Mouse (Mus musculus) urinary bladder, postnatal 36 days (tissue): ENCODE data around the gene Gm3415.
"Not testable (repeated sequence)": the region's sequence is repeated elsewhere in the genome, so short reads cannot be mapped to it uniquely, and the experiment has no call there.

Source experiments
- DNase-seq, 2 experiments: peaks; one replicate each; pipeline ENCODE4 v3.0.0; 2022; ENCODE audit warnings: low spot score in 2 of 2, mixed read lengths in 1 of 2

Gene Gm3415

DNA sequence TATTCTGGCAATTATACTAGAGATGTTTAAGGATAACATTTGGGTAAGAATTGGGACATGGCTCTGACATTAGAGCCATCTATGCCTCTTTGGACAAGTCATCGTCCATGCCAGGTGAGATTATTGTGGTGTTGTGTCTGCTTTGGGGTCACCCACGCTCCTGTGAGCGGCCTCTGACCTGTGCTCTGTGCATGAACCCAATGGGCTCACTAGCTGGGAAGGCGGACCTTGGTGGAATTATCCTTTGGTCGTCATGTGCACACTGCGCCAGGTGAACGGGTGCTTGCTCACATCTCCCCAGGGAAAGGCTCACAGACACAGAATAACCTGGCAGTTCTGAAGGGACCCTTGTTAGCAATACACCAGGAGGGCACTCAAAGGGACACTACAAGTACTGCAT lies 43.3 kb downstream of the Gm3415 start:
- not testable (repeated sequence) for DNase-seq

DNA sequence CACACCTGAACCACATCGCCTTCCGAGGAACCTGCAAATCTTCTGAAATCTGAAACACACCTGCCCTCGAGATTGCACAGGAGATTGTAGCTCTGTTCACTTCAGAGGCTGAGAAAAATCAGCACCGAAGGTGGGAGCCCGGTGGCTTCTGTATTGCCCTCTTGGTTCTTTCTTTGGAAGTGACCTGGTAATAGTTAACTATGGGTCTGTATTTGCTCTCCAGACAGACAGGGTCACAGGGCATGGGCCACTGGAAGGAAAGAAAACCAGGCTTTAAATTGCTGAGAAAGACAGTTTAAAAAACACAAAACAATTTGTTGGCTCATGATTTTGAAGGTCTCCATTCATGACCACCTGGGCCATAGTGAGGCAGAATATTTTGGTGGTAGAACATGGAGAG lies 44.0 kb downstream of the Gm3415 start:
- DNase-seq, result no peak

DNA sequence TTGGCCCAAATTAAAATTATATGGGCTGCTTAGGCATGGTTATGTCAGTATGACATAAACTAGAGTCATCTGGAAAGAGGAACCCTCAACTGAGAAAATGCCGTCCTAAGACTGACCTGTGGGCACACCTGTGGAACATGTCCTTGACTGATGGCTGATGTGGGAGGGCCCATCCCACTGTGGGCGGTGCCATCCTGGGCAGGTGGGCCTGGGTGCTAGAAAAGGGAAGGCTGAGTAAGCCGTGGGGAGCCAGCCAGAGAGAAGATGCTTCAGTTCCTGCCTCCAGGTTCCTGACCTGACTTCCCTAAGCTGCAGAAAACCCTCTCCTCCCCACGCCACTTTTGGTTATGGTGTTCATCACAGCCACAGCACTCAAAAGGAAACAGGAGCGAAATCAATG lies 50.3 kb downstream of the Gm3415 start:
- DNase-seq, result no peak

DNA sequence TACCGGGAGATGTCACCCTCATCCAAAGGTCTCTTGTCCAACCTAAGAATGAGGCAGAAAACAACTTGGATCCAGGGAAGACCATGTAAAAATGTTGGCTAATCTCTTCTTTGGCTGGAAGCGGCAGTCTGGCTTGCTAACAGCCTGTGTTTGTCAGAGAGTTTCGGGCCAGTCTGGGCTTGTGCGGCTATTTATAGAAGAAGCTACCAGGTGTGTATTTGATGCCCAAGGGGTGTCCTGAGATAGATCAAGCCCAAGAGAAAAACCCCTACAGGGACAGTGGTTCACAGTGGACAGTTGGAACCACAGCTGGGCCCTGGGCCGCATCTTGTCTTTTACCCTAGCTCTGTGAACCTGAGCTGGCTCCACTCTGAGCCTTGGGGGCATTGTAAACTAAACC lies 51.0 kb downstream of the Gm3415 start:
- no peak for DNase-seq

DNA sequence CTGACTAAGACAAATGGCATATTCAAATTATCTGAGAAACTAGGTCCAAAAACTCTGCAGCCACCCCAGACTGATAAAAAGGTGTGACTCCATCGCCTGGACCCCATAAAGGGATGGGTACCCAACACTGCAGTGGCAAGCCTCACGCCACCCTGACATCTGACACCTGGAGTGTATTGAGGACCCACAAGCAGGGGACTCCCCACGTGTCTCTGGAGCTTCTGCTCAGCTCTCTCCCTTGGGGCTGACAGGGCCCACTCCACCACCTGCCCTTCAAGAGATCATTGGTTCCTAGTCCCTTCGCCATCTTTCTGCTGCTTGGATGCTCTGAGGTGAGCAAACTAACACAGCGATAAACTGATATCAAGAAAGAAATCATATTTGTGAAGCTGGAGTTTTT lies 51.9 kb downstream of the Gm3415 start:
- DNase-seq, result no peak
